Mouse (Mus musculus) lung, adult 2 months (tissue): ENCODE results near the gene Etnppl.

Source experiments
- CTCF ChIP-seq: fragments of 200-500 bp; IDR thresholded peaks from 2 replicates; pipeline ENCODE4 v1.5.1; 2011; ENCODE audit warnings: mild to moderate bottlenecking, low read length, control low read depth; ENCODE audit not compliant: insufficient read depth
- POLR2A ChIP-seq: fragments of 200-500 bp; IDR thresholded peaks from 2 replicates; pipeline ENCODE4 v1.6.1; 2011; ENCODE audit warnings: low read depth, mild to moderate bottlenecking, control low read depth, low read length, borderline replicate concordance; ENCODE audit errors: extremely low read depth

GRCm38 (mm10) chr3:130617439-130617898 lies at the start of gene Etnppl:
- TF ChIP-seq POLR2A (no peak), CTCF (no peak)
